Mouse (Mus musculus) kidney, postnatal 4 days (tissue): Measurements from ENCODE around the gene Btbd35f29.
"Not testable (repeated sequence)": the region's sequence is repeated elsewhere in the genome, so short reads cannot be mapped to it uniquely, and the experiment has no call there.

Experiments
- DNase-seq, 2 experiments: peaks; one replicate each; pipeline ENCODE4 v3.0.0; 2021; ENCODE audit warnings: mixed read lengths in 2 of 2

Btbd35f29 gene

GRCm38 (mm10) chrX:31117374-31117773, at the start of gene Btbd35f29:
Gene Btbd35f29 (plus strand): TSS chrX:31117674.
- not testable (repeated sequence) for DNase-seq

GRCm38 (mm10) chrX:31141416-31141815, 23.9 kb downstream of the Btbd35f29 start:
- not testable (repeated sequence) for DNase-seq

GRCm38 (mm10) chrX:31145144-31145543, 27.7 kb downstream of the Btbd35f29 start:
- not testable (repeated sequence) for DNase-seq

GRCm38 (mm10) chrX:31145835-31146234, 28.4 kb downstream of the Btbd35f29 start:
- not testable (repeated sequence) for DNase-seq

- DNase-seq: not testable (repeated sequence)
These were observed 41.1 kb downstream of the Btbd35f29 start for GRCm38 (mm10) chrX:31158534-31159085.

- DNase-seq: not testable (repeated sequence)
These were observed 42.2 kb downstream of the Btbd35f29 start for GRCm38 (mm10) chrX:31159450-31160322.

- not testable (repeated sequence) for DNase-seq
These were observed 43.1 kb downstream of the Btbd35f29 start for GRCm38 (mm10) chrX:31160554-31160953.

- DNase-seq: not testable (repeated sequence)
These were observed 45.2 kb downstream of the Btbd35f29 start for GRCm38 (mm10) chrX:31162638-31163037.

- DNase-seq: not testable (repeated sequence)
These were observed 47.7 kb downstream of the Btbd35f29 start for GRCm38 (mm10) chrX:31165193-31165592.
